Mouse (Mus musculus) telencephalon, adult 2 months (tissue): ENCODE measurements around the gene Ciz1.
"Not testable (repeated sequence)": the region's sequence is repeated elsewhere in the genome, so short reads cannot be mapped to it uniquely, and the experiment has no call there.

ENCODE experiments used
- DNase-seq: peaks from one replicate; pipeline ENCODE4 v3.0.0-alpha.2; 2011; ENCODE audit warnings: low read depth, low spot score

Gene Ciz1

DNA sequence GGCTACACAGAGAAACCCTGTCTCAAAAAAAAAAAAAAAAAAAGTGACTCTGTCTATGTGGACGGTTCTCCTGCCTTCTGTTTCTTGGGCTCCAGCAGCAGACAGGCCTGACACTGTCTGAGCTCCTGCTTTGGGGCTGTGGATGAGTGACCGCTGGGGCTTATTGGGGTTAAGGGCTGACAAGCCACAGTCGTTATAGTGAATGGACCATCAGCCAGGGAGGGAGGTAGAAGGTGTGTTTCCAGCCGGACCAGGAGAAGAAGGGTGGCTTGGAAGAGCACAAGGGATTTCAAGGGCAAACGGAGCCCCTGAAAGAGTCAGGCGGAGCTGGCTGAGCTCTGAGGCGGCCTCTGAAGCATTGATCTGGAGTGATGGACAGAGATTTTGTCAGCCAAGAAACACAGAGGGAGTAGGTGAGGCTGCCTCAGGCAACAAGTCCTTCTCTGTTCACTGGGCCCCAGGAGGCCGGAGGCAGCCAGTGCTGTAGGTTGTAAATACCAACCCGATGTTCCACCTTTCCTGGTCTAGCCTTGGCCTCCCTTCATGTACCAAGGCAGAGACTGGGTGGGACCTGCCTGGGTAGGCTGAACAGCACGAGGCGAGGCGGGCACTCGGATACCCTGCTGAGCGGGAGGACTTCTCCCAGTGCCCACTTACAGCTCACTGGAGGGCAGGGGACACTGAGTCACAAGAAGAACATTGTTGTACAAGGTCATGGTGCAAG, 7.4 kb upstream of the Ciz1 start:
- DNase-seq = no peak

DNA sequence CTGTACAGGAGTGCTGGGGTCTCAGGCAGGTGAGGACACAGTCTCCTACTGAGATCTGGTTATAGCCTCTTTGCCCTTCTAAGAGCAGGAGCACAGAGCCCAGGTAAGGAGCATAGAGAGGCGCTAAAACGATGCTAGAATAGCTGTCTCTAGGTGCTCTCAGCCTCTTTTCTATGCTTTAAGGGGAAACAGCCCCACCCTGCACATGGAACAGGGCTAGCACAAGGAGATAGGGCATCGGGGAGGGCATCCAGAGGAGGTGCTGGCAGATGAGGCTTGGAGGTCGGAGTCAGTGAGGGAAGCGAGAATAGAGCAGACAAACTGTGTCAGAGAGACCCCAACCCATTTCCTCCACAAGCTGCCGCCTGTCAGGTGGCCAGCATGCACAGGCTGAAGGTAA, 5.1 kb upstream of the Ciz1 start:
- no peak for DNase-seq

DNA sequence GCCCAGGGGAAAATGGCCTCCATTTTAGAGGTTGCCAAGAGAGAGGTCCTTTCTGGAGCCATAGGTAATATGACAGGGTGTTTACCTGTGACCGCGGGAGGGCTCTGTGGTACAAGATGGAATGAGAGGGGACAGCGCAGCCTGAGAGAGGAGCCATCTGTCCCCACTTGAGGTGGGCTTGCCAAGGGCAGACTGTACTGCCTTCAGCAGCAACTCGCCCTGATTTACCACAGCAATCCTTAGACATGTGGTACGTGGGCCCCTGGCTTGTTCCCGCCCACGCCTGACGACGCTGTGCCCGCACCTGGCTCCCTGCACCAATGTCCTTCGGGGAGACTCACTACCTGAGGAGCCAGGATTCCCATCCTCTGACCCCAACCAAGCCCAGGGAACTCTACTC, 3.8 kb upstream of the Ciz1 start:
- no peak for DNase-seq

DNA sequence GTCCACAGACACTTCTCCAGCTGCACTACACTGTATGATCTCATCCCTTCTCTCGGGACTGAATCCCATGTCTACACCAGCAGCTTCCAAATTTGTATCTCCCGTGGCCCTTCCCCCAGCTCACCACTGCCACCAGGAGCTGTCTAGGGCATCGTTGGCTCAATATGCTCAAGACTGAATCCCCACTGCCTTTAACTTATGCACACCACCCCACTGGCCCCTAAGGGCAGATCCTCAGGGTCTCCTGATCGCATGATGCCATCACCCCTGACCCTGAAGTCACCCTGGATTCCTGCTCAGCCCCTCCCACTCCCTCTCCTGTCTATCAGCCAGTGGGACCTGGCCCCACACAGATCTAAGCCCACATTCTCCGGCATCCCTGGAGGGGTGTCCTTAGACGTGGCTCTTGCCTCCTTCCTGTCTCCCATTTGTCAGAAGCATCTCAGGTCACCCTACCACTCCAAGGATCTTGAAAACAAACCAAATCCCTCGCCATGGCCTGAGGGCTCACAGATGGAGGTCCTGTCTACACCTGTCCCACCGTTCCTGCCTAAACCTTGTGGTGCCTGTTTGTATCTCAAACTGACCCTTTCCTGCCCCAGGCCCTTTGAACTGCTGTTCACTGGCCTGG, 2.4 kb upstream of the Ciz1 start:
- no peak for DNase-seq

DNA sequence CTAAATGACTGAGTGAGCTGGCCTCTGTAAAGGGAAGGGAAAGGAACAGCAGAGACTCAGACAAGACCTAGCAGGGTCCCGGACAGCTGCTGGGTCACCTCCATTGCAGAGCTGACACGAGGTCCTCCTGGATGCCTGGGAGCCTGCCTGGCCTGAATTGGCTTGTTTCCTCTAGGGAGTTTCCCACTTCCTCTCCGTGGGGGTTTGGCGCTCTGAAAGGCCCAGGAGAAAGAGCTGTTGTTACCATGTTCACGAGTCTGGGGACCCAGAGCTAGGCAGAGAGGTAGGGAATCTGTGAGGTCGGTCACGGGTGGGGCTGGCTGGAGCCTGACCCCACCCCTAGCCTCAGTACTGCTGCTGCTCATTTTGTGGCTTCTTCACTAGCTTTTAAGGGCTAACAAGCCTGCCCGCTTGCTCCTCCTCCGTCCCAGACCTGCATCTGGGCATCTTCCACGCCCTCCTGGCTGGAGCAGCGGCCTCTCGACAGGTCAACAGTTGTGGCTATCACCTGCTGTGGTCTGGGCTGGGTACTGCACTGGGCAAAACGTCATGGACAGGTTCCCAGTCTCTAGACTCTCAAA, 1.6 kb upstream of the Ciz1 start:
- no peak for DNase-seq

DNA sequence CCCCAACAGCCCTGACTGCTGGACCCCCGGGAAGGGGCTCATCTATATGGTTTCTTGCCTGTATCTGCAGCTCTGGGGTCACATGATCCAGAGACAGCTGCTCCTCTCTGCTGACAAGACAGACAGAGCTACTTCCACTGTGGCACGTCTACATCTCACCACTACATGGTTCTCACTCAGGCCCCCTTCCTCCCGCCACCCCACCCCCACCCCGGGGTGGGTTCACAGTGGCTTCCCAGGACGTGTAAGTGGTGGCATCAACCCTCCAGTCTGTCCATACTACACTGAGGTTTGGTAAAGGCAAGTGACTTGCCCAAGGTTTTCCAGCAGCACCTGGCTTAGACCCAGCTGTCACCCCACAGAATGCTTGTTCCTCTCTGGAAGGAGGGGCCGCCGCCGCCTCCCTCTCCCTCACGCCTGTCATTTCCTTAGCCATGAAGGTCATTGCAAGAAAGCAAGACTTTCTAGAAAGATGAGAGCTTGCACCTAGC, 611 bp upstream of the Ciz1 start:
- no peak for DNase-seq

- DNase-seq = no peak
Observed at GRCm38 (mm10) chr2:32353007-32353542, 948 bp downstream of the Ciz1 start, which contains the start of gene Dnm1. TSS of gene Dnm1 (minus strand) at chr2:32353338.

- no peak for DNase-seq
Observed at GRCm38 (mm10) chr2:32353836-32354235, 1.7 kb downstream of the Ciz1 start.

DNA sequence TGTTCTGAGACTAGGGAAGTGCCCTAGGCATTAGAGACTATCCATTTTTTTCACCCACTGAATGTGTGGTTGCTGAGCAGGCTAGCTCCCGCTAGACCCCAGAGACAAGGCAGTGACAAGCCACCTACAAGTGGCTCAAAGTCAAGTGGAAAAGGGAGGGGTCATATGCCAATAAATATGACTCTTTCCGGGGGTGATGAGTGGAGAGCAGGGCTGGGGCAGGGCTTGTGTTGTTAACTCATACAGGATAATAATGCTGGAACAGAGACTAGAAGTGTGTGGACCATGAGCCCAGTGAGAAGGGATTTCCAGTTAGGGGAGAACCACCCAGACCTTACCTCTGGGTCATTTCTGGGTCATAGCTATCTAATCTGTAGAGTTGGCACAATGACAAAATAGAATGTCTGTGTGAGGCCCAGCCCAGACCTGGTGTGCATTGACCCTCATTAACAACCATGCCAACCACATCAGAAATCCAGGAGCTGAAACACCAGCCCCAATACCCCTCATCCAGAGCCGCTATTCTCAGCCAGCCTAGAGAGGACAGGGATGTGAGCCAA, 2.3 kb downstream of the Ciz1 start:
- no peak for DNase-seq

- DNase-seq = no peak
Observed at GRCm38 (mm10) chr2:32356216-32356615, 4.1 kb downstream of the Ciz1 start.

DNA sequence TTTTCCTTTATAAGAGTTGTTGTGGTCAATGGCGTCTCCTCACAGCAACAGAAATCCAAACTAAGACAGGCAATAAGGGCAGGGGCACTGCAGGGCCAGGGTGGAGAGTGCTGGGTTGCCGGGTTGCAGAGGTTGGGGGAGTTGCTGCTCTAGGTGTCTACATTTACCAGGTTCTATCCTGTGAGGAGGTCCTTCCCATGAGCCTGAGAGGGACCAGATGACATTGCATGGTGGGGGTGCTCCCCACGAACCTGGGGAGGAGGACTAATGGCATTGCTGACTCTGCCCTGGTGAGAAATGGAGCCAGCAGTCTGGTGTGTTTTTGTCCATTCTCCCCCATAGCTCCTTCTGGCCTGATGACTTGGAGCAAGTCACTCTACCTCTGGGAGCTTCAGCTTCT, 5.6 kb downstream of the Ciz1 start:
- DNase-seq = no peak

DNA sequence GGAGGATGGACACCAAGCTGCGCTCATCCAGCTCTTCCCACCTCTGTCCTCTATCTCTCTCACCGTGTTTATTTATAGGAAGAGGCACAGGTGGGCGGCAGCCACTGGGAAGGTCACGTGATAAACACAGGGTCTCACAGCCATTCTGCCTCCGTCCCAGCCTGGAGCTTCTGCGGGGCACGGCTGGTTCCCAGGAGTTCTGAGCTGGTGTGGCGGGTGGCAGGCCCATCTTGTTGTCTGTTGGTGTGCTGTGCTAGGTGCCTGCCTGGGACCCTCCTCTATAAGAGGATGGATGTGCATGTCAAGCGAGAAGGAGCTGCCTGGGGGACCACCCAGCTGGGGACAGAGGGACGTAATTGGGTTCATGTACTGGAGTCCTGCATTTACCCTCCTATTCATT, 6.3 kb downstream of the Ciz1 start:
- DNase-seq = no peak

GRCm38 (mm10) chr2:32360741-32361140, 8.6 kb downstream of the Ciz1 start:
- DNase-seq = peak; percentile 96

- DNase-seq = no peak
Observed at GRCm38 (mm10) chr2:32361437-32361836, 9.3 kb downstream of the Ciz1 start.

DNA sequence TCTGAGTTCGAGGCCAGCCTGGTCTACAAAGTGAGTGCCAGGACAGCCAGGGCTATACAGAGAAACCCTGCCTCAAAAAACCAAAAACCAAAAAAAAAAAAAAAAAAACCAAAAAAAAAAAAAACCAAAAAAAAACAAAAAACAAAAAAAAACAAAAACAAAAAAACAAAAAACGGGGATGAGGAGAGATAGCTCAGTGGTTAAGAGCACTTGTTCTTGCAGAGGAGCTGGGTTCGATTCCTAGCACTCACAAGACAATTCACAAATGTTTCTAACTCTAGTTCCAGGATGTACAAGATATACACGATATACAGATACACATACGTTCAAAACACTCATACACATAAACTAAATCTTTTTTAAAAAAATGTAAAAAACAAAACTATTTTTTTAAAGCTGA, 10.1 kb downstream of the Ciz1 start:
- DNase-seq = not testable (repeated sequence)

DNA sequence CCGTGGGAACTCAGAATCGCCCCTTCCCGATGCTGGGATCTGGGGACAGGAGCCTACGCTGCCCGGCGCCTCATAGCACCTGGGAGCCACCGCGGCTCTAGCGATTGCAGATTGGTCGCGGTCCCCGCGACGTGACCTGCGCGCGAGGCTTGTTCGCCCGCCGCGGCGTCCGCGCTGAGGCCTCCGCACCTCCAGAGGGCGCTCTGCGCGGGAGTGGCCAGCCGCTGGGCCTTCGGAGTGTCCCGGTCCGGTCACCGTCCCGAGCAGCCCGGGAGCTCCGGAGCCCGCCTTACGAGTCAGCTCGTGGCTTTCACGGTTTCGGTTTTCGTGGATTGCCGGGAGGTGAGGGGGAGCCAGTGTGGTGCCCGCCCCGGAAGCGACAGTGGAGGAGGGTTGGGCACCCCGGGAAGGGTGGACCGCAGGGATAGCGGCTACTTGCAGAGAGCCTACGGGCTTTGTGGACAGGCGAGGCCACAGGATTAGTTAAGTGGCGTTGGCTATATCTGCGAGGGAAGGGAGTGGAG, 10.8 kb downstream of the Ciz1 start:
- DNase-seq = peak; percentile 82

- no peak for DNase-seq
Observed at GRCm38 (mm10) chr2:32363376-32364106, 11.4 kb downstream of the Ciz1 start.

GRCm38 (mm10) chr2:32364121-32364520, 12.0 kb downstream of the Ciz1 start:
- DNase-seq = no peak

GRCm38 (mm10) chr2:32367315-32367714, 15.2 kb downstream of the Ciz1 start:
- DNase-seq = no peak

GRCm38 (mm10) chr2:32374191-32374590, 22.1 kb downstream of the Ciz1 start:
- DNase-seq = no peak

GRCm38 (mm10) chr2:32375317-32375940, 23.3 kb downstream of the Ciz1 start:
- peak; percentile 59 for DNase-seq
